Mouse (Mus musculus): ENCODE data around the gene Atg4c. TPM values are rescaled to one million over a fixed set of nuclear protein-coding genes. Genes with fewer than 3 reads are reported as not detected.

The Atg4c gene
- 1.6 TPM for polyA plus RNA-seq (2017; shearing (Covaris generic))

GRCm38 (mm10) chr4:99193810-99194582 is at the start of gene Atg4c:
Atg4c (plus strand) TSS chr4:99193934.

Other genes starting within 250 kb of the Atg4c start
- gene Angptl3, start 163.0 kb upstream of the Atg4c start, polyA plus RNA-seq (2017; shearing (Covaris generic)): not detected
- gene Dock7, start 73.0 kb upstream of the Atg4c start, polyA plus RNA-seq (2017; shearing (Covaris generic)): 0.42 TPM
- gene Gm12689, start 102.0 kb downstream of the Atg4c start, polyA plus RNA-seq (2017; shearing (Covaris generic)): not detected